Mouse (Mus musculus) lung, postnatal 14 days (tissue): ENCODE measurements around the gene Olfr403.
"Not testable (repeated sequence)": the region's sequence is repeated elsewhere in the genome, so short reads cannot be mapped to it uniquely, and the experiment has no call there.

Source experiments
- DNase-seq: peaks from one replicate; pipeline ENCODE4 v3.0.0; 2021

Gene Olfr403

GRCm38 (mm10) chr11:74185949-74186348 lies at the start of gene Olfr403:
Gene Olfr403, plus strand, starts transcription at chr11:74186249.
- DNase-seq, result no peak

GRCm38 (mm10) chr11:74140001-74140400 lies 46.0 kb upstream of the Olfr403 start:
- not testable (repeated sequence) for DNase-seq

DNA sequence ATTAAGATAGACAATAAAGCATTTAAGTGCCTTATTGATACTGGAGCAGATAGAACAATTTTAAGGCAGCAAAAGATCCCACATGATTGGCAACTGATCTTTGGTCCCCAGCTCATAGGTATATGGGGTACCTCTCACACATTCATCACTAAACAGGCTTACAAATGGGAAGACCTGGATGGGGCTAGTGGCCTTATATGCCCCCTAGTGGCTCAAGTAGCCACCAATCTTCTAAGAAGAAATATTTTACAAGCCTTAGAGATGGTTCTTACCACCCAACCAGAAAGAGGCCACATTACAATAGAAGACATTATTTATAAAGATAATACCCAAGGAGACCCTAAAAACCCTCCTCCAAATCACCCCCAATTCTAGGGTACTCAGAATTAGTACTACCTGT lies 40.2 kb upstream of the Olfr403 start:
- no peak for DNase-seq

GRCm38 (mm10) chr11:74153229-74153628 lies 32.8 kb upstream of the Olfr403 start, which contains the start of gene Olfr402:
Gene Olfr402, plus strand, starts transcription at chr11:74153529.
- no peak for DNase-seq

- DNase-seq, result no peak
Measured at GRCm38 (mm10) chr11:74168771-74169170, 17.3 kb upstream of the Olfr403 start.

DNA sequence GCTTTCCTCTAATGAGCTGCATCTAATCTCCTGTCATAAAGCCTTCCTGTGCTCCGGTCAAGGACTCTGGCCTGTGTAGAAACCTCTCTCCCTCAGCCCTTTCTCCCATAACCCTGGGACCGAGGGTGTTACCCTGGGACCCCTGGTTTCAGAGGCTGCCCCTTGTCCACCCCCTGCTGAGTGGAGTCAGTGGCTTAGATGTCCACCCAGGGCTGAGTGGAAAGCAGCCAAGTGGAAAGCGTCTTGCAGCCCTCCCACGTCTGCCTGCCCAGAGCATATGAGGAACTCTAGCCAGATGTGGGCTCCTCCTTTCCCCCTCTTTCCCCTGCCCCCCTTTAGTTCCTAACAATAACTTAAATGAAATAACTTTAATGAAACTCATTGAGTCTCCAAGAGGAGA lies 2.9 kb upstream of the Olfr403 start:
- no peak for DNase-seq

DNA sequence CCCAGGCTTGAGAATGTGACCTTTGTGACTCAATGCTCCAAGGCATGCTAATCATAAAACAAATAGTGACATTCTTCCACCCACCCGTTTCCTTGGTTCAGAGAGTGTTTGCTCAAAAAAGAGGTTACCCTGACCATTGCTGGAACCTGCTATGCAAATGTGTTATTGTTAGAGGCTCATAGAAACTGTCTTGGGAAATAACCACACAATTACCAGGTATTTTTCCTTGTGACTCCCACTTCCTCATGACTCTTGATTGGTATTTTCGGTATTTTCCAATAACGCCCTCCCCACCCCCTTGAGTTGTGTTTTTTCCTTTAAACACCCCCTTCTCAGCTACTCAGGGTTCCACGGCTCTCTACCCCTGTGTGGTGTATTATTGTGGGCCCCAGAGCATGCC lies 2.3 kb upstream of the Olfr403 start:
- no peak for DNase-seq

DNA sequence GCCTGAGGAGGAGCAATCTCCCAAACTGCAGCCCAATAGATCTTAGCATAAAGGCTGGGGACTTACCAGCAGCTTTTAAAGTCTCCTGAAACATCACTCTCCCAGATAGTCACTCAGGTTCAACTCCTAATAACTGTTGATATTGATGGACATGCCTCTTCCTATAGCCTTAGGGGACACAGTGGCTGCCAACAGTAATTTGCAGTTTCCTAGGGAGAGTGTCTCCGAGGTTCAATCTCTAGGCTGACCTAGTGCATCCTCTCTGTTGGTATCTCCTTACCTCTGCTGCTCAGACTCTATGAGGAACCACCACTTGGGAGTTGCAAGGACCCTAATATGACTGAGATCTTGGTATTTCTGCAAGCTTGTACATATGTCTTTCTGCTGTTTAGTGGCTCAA lies 25.2 kb downstream of the Olfr403 start, which contains the start of gene Olfr43:
TSS of gene Olfr43 (minus strand) at position 101 of the 400 bp plus-strand sequence.
- DNase-seq, result no peak

- DNase-seq, result no peak
Measured at GRCm38 (mm10) chr11:74241201-74241600, 55.2 kb downstream of the Olfr403 start.
